Mouse (Mus musculus): ENCODE results near the gene Dnaaf5. TPM values are rescaled to one million over a fixed set of nuclear protein-coding genes. Genes with fewer than 3 reads are reported as not detected.

Gene Dnaaf5
- polyA plus RNA-seq, 1 experiment from 2014 or later: 5.8 TPM

DNA sequence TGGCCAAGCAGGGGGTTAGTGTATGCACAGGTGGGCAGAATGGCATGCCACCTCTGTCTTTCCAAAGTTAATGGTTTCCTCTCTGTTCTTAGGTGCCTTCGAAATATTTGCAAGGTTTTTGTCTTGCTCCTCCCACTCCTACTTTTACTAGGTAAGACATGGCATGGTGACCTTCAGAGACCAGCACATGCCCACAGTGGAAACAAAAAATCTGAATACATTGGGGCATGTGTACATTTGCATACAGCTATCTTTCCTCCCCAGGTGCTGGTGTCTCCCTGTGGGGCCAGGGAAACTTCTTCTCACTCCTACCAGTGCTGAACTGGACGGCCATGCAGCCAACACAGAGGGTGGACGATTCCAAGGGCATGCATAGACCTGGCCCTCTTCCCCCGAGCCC is 84.4 kb downstream of the Dnaaf5 start:
- Histone ChIP-seq H3K4me3 (no peak overlapping the region), H3K4me1 (no peaks in the 10 kb centered on the region), H3K36me3 (peaks cover 99% of the 10 kb centered on the region), H3K27ac (replicated peaks) (no peak overlapping the region), H3K27me3 (replicated peaks) (no peaks in the 10 kb centered on the region), H3K4me2 (no peak overlapping the region), H3K9me3 (no peaks in the 10 kb centered on the region), H3K9ac (no peak overlapping the region)
- no peak for ATAC-seq (ENCODE audit: extremely low read depth, insufficient number of reproducible peaks, low FRiP score, low TSS enrichment)
- WGBS: 90% methylated on average over 4 of the region's 4 CpGs

Other genes starting within 250 kb of the Dnaaf5 start
- gene Pdgfa, start 152.9 kb upstream of the Dnaaf5 start, polyA plus RNA-seq (2015; fragmentation: Nextera tagmentation; extraction: Ambion mirVana): 39.8 and 42.1 TPM in 2 replicates
- gene Prkar1b, start 222 bp upstream of the Dnaaf5 start, polyA plus RNA-seq (2015; fragmentation: Nextera tagmentation; extraction: Ambion mirVana): 9.4 and 11.5 TPM in 2 replicates
- gene Sun1, start 50.4 kb downstream of the Dnaaf5 start, polyA plus RNA-seq (2015; fragmentation: Nextera tagmentation; extraction: Ambion mirVana): 31.2 and 32.9 TPM in 2 replicates
- gene Get4, start 102.1 kb downstream of the Dnaaf5 start, polyA plus RNA-seq (2015; fragmentation: Nextera tagmentation; extraction: Ambion mirVana): 127 and 149 TPM in 2 replicates
- 0.70 and 1.0 TPM in 2 replicates for gene Adap1, start 175.4 kb downstream of the Dnaaf5 start, polyA plus RNA-seq (2015; fragmentation: Nextera tagmentation; extraction: Ambion mirVana)
- 68.4 and 75.8 TPM in 2 replicates for gene Cox19, start 201.2 kb downstream of the Dnaaf5 start, polyA plus RNA-seq (2015; fragmentation: Nextera tagmentation; extraction: Ambion mirVana)
- gene Cyp2w1, start 202.4 kb downstream of the Dnaaf5 start, polyA plus RNA-seq (2015; fragmentation: Nextera tagmentation; extraction: Ambion mirVana): not detected in 2 replicates
- 7.0 and 8.8 TPM in 2 replicates for gene Gpr146, start 227.5 kb downstream of the Dnaaf5 start, polyA plus RNA-seq (2015; fragmentation: Nextera tagmentation; extraction: Ambion mirVana)